Mouse (Mus musculus): ENCODE results near the gene Ncapd2.

GRCm38 (mm10) chr6:125233816-125234519, 42.5 kb upstream of the Ncapd2 start:
- TF ChIP-seq POLR2A (IDR thresholded peaks at IDR 0.05; ENCODE audit: low read depth, low read length) (no peak), CTCF (IDR thresholded peaks at IDR 0.05; ENCODE audit: extremely low read depth, insufficient read depth, insufficient read length, insufficient replicate concordance) (no peak)

All from spleen, adult 2 months (tissue).